Mouse (Mus musculus) kidney, adult 18-20 months (tissue): ENCODE data around the gene Prcd.

Experiments used
- DNase-seq: peaks from one replicate; pipeline ENCODE4 v3.0.0; 2021

The Prcd gene

GRCm38 (mm10) chr11:116694250-116695193, 41.2 kb downstream of the Prcd start:
- peak; percentile 79 for DNase-seq

- peak; percentile 64 for DNase-seq
Measured at GRCm38 (mm10) chr11:116695194-116695880, 42.0 kb downstream of the Prcd start.

- no peak for DNase-seq
Measured at GRCm38 (mm10) chr11:116696426-116696825, 43.1 kb downstream of the Prcd start.

- no peak for DNase-seq
Measured at GRCm38 (mm10) chr11:116697521-116697920, 44.2 kb downstream of the Prcd start.

DNA sequence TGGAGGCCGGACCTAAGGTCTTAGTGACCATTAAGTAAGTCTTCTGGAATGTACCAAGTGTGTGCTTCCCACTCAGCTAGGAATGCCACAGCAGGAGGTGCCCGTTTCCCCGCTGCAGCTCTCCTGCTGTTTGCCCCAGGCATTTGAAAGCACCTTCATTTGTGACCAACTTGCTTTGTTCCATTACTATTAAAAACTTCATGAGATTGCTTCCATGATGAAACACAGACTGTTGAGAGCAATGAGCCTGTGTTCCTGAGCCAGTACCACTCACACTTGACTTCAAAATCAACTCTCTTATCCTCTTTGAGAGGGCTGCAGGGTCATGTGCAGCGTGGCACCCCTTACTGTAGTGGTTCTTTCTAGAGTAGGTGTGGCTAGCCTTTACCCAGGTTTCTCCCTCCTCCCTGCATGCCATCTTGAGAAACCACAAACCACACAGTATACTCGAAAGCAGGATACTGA, 48.1 kb downstream of the Prcd start:
- DNase-seq: no peak

DNA sequence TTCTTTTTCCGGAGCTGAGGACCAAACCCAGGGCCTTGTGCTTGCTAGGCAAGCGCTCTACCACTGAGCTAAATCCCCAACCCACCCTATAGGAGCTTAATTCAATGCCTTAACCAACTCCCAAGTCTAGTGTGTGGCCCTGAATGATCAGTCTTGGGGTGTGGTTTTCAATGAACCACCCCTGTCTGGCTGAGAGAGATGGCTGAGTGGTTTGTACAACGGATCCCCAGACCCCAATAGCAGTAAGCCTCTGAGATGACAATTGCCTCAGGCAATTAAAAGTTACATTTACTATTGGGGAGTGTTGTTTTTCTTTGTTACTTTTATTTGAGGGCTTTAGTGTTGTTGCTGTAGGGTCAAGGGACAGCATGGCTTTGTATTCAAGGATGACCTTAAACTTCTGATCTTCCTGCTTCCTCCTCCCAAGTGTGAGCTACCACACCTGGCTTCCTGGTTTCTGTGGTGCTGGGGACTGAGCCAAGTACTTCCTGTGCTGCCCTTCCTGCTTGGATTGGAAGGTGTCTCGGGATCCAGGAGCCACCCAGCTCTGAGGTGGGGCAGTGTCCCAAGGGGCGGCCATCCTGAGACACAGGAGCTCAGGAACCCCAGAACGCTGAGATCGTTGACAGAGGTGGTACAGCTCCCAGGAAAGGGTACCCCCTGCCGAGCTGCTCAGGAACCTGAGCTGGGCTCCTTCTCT, 51.2 kb downstream of the Prcd start:
- no peak for DNase-seq

- no peak for DNase-seq
Measured at GRCm38 (mm10) chr11:116705204-116705608, 51.9 kb downstream of the Prcd start.

DNA sequence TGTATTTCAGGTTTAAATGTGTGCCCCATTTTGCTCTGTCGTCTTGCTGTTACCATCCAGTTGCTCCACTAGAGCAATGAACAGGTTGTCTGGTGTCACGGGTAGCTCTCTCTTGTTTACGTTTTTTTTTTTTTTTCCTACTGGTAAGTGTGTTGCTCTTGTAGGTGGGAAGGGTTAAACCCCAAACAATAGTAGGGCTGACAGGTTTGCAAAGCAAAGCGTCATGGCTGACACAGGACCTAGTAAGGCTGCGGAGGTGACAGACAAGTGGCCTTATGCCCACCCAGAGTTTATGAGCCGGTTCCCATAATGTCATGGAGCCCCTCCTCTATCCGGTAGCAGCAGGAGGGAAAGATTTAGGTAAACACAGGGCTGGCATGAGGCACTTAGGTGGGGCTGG, 53.0 kb downstream of the Prcd start:
- DNase-seq: no peak

- no peak for DNase-seq
Measured at GRCm38 (mm10) chr11:116710171-116710570, 56.8 kb downstream of the Prcd start.

GRCm38 (mm10) chr11:116710793-116711192, 57.5 kb downstream of the Prcd start:
- no peak for DNase-seq

- DNase-seq: no peak
Measured at GRCm38 (mm10) chr11:116714052-116714451, 60.7 kb downstream of the Prcd start.
